ENCODE assay signal across 11 mouse cellular contexts in the genomic region with DNA sequence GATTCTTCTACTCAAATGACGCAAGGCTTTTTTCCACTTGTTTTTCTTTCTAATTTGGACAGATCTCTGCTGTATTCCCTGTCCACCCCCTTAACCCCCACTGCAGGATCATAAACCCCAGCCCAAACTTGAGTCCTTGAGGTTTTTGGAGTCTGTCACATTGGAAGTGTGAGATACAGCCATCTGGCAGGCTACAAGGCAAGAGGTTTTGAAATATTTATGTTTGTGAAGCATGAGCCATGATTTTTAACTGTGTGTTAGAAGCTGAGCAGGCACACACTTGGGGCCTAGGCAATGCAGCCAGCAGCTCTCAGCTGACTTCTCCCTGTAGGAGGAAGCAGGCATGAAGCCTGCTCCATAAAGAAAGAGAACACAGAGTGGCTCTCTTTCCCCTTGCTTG. TPM values are rescaled to one million over a fixed set of nuclear protein-coding genes. Genes with fewer than 3 reads are reported as not detected.
DNase-seq lines count a peak whose midpoint lies in the region; ATAC-seq lines count a peak whose summit lies in the region.
"Had no signal": no experiment of that assay in that cellular context is flagged by ENCODE, and none has a peak within 500 bp of the region (broad histone marks: within the 10 kb centered on the region; RNA-seq: fewer than 3 reads in every experiment).

No protein-coding gene starts in this region.

- DNase-seq in gastrocnemius, postnatal 25 days = peak; percentile 15
- DNase-seq in gastrocnemius, postnatal 4 days (ENCODE audit: low spot score in 2 of 2) = no peak
- DNase-seq in kidney, postnatal 4 days = peak; percentile 43 to 48
- no peak for DNase-seq in cerebellum, adult 8-10 months
- DNase-seq in adrenal gland, adult 2 months = no peak
- DNase-seq: thymus, postnatal 14 days had no signal

- no peaks in the 10 kb centered on the region for H3K27me3 ChIP-seq in midbrain, embryonic 15.5 days (replicated peaks)
- no peaks in the 10 kb centered on the region for H3K27me3 ChIP-seq in midbrain, embryonic 13.5 days
- H3K27me3 ChIP-seq in neural tube, embryonic 15.5 days (replicated peaks) = no peaks in the 10 kb centered on the region
- H3K27me3 ChIP-seq: liver, embryonic 12.5 days had no signal

- peak overlapping the region; percentile 2 for H3K27ac ChIP-seq in midbrain, embryonic 15.5 days
- no peak overlapping the region; the same call in 1 of the 2 replicates for H3K27ac ChIP-seq in midbrain, embryonic 13.5 days
- H3K27ac ChIP-seq in neural tube, embryonic 15.5 days (replicated peaks) = peak overlapping the region; percentile 70
- H3K27ac ChIP-seq: heart, embryonic 10.5 days; liver, embryonic 12.5 days had no signal

- ATAC-seq in midbrain, embryonic 15.5 days (replicated peaks) = no peak
- ATAC-seq in midbrain, embryonic 13.5 days = no peak
- peak; percentile 73; the same call in 1 of the 2 replicates for ATAC-seq in neural tube, embryonic 15.5 days (ENCODE audit: low FRiP score)
- ATAC-seq: liver, embryonic 12.5 days had no signal

- H3K4me2 ChIP-seq in midbrain, embryonic 15.5 days = no peak overlapping the region
- no peak overlapping the region for H3K4me2 ChIP-seq in midbrain, embryonic 13.5 days (replicated peaks)
- H3K4me2 ChIP-seq in neural tube, embryonic 15.5 days = no peak overlapping the region
- H3K4me2 ChIP-seq: liver, embryonic 12.5 days had no signal

- H3K9ac ChIP-seq in midbrain, embryonic 15.5 days = no peak overlapping the region
- no peak overlapping the region for H3K9ac ChIP-seq in midbrain, embryonic 13.5 days (replicated peaks)
- H3K9ac ChIP-seq in neural tube, embryonic 15.5 days (replicated peaks) = peak overlapping the region; percentile 29; the same call in 1 of the 2 replicates
- H3K9ac ChIP-seq: liver, embryonic 12.5 days had no signal

- H3K4me1 ChIP-seq in midbrain, embryonic 15.5 days = no peaks in the 10 kb centered on the region
- 0 out of 2 replicates have a peak, but pooled peaks cover 3% of the 10 kb centered on the region for H3K4me1 ChIP-seq in midbrain, embryonic 13.5 days (replicated peaks)
- peaks cover 20% of the 10 kb centered on the region for H3K4me1 ChIP-seq in neural tube, embryonic 15.5 days
- H3K4me1 ChIP-seq: liver, embryonic 12.5 days had no signal

- 87% methylated on average over 1 of the region's 1 CpGs for WGBS in midbrain, embryonic 15.5 days
- 84% methylated on average over 1 of the region's 1 CpGs for WGBS in midbrain, embryonic 13.5 days
- WGBS in neural tube, embryonic 15.5 days = 67% methylated on average over 1 of the region's 1 CpGs

- no peak overlapping the region for H3K4me3 ChIP-seq in midbrain, embryonic 15.5 days
- H3K4me3 ChIP-seq in midbrain, embryonic 13.5 days (replicated peaks) = no peak overlapping the region
- no peak overlapping the region for H3K4me3 ChIP-seq in neural tube, embryonic 15.5 days (replicated peaks)
- H3K4me3 ChIP-seq: heart, embryonic 10.5 days; liver, embryonic 12.5 days had no signal

- no peaks in the 10 kb centered on the region for H3K36me3 ChIP-seq in midbrain, embryonic 15.5 days (replicated peaks)
- H3K36me3 ChIP-seq in midbrain, embryonic 13.5 days = no peaks in the 10 kb centered on the region
- H3K36me3 ChIP-seq in neural tube, embryonic 15.5 days = no peaks in the 10 kb centered on the region
- H3K36me3 ChIP-seq: heart, embryonic 10.5 days; liver, embryonic 12.5 days had no signal

- no peaks in the 10 kb centered on the region for H3K9me3 ChIP-seq in midbrain, embryonic 15.5 days
- no peaks in the 10 kb centered on the region for H3K9me3 ChIP-seq in midbrain, embryonic 13.5 days
- no peaks in the 10 kb centered on the region for H3K9me3 ChIP-seq in neural tube, embryonic 15.5 days (replicated peaks)
- H3K9me3 ChIP-seq: heart, embryonic 10.5 days; liver, embryonic 12.5 days had no signal

RNA-seq across cellular contexts. Expression of gene Sc5d, which starts 57.3 kb away (rescaled TPM):
- total RNA-seq in gastrocnemius, postnatal 25 days (2021) = 10 to 100 TPM; 16.4 to 18.1 TPM
- 10 to 100 TPM; 16.7 to 19.3 TPM for total RNA-seq in gastrocnemius, postnatal 4 days (2021)
- 73.1 and 74.4 TPM in 2 replicates for polyA plus RNA-seq in midbrain, embryonic 15.5 days (2015; fragmentation: Nextera tagmentation; extraction: Ambion mirVana)
- polyA plus RNA-seq in midbrain, embryonic 13.5 days (2015; fragmentation: Nextera tagmentation; extraction: Ambion mirVana) = 60.7 and 67.2 TPM in 2 replicates
- polyA plus RNA-seq in neural tube, embryonic 15.5 days (2015; fragmentation: Nextera tagmentation; extraction: Ambion mirVana) = 72.3 and 79.0 TPM in 2 replicates
- 100 to 1,000 TPM in 1 of 2 experiments, 10 to 100 TPM in 1; 55.2 to 220 TPM for total RNA-seq in adrenal gland, adult 2 months (2021)
- polyA plus RNA-seq in adrenal gland, adult 2 months (2012; rRNA removed) = 26.2 and 55.2 TPM in 2 replicates

Comparison
In these comparisons a context has a peak if more than half of its experiments do, and no peak if none do; other contexts are left out.
1. DNase-seq: peak in gastrocnemius, postnatal 25 days (single experiment) and kidney, postnatal 4 days (2 of 2); none in gastrocnemius, postnatal 4 days (0 of 2), cerebellum, adult 8-10 months (single experiment) and adrenal gland, adult 2 months (single experiment).